Mouse (Mus musculus): ENCODE data around the gene Tjp2.

GRCm38 (mm10) chr19:24264991-24265390 lies 40.2 kb upstream of the Tjp2 start:
- TF ChIP-seq GATA1 (IDR thresholded peaks at IDR 0.05; ENCODE audit: borderline replicate concordance, low read length): no peak
- TF ChIP-seq CTCF (IDR thresholded peaks at IDR 0.05; ENCODE audit: low read depth, low read length): peak; percentile 81
- TF ChIP-seq TAL1 (conservative IDR thresholded peaks at IDR 0.05; ENCODE audit: low read depth, low read length): no peak

All from G1E (cell line).